Mouse (Mus musculus) brain, embryonic 14.5 days (tissue): ENCODE measurements around the gene Cmtm4. TPM values are rescaled to one million over a fixed set of nuclear protein-coding genes. Genes with fewer than 3 reads are reported as not detected.

Source experiments
- DNase-seq: peaks from one replicate; pipeline ENCODE4 v3.0.0-alpha.2; 2011; ENCODE audit warnings: low read depth
- CTCF ChIP-seq: fragments of 200-500 bp; IDR thresholded peaks from 2 replicates; pipeline ENCODE4 v1.5.1; 2012; ENCODE audit warnings: inconsistent platforms, mild to moderate bottlenecking, moderate library complexity, borderline replicate concordance; ENCODE audit not compliant: insufficient read depth, insufficient read length; ENCODE audit errors: extremely low read depth
- POLR2A ChIP-seq: fragments of 200-500 bp; IDR thresholded peaks from 2 replicates; pipeline ENCODE4 v1.6.1; 2012; ENCODE audit warnings: mild to moderate bottlenecking, inconsistent platforms, borderline replicate concordance; ENCODE audit not compliant: poor library complexity, insufficient read depth, insufficient read length, severe bottlenecking; ENCODE audit errors: extremely low read depth
- polyA plus RNA-seq: library from polyadenylated mRNA; depleted of rRNA; stranded (reverse); fragments of >200 nt; gene quantifications from 2 replicates; pipeline ENCODE4 v1.2.3, GENCODE M21; 2012; rRNA removed

The Cmtm4 gene
- polyA plus RNA-seq, result 18.3 and 20.8 TPM in 2 replicates

- peak; percentile 69 for DNase-seq
Observed at GRCm38 (mm10) chr8:104395703-104396357, at the start of gene Cmtm4. TSS of gene Cmtm4 (minus strand) at chr8:104395807.

GRCm38 (mm10) chr8:104445248-104445647 is 49.6 kb upstream of the Cmtm4 start:
- TF ChIP-seq POLR2A, result no peak
- TF ChIP-seq CTCF, result no peak
- no peak for DNase-seq

More at GRCm38 (mm10) chr8:104395703-104396357, at the start of gene Cmtm4:
- peak; percentile 54 for TF ChIP-seq POLR2A
- no peak for TF ChIP-seq CTCF

- no peak for TF ChIP-seq POLR2A
- no peak for TF ChIP-seq CTCF
- DNase-seq, result no peak
Observed at GRCm38 (mm10) chr8:104443125-104443679, 47.6 kb upstream of the Cmtm4 start.

- peak; percentile 96 for DNase-seq
- peak; percentile 54 for TF ChIP-seq POLR2A
- peak; percentile 91 for TF ChIP-seq CTCF
Observed at GRCm38 (mm10) chr8:104442299-104443124, 46.9 kb upstream of the Cmtm4 start, which contains the start of gene Dync1li2. TSS of gene Dync1li2 (minus strand) at chr8:104443047.

- DNase-seq, result no peak
Observed at GRCm38 (mm10) chr8:104441613-104442012, 46.0 kb upstream of the Cmtm4 start.

GRCm38 (mm10) chr8:104439461-104439860 is 43.9 kb upstream of the Cmtm4 start:
- DNase-seq, result no peak
- TF ChIP-seq POLR2A, result no peak
- TF ChIP-seq CTCF, result no peak

More at GRCm38 (mm10) chr8:104441613-104442012, 46.0 kb upstream of the Cmtm4 start:
- TF ChIP-seq CTCF (no peak), POLR2A (no peak)

- no peak for DNase-seq
- no peak for TF ChIP-seq POLR2A
- TF ChIP-seq CTCF, result no peak
Observed at GRCm38 (mm10) chr8:104437494-104438135, 42.0 kb upstream of the Cmtm4 start.

- no peak for DNase-seq
- TF ChIP-seq POLR2A, result no peak
- TF ChIP-seq CTCF, result no peak
Observed at GRCm38 (mm10) chr8:104436591-104436990, 41.0 kb upstream of the Cmtm4 start.

GRCm38 (mm10) chr8:104436038-104436437 is 40.4 kb upstream of the Cmtm4 start:
- DNase-seq, result peak; percentile 98
- TF ChIP-seq POLR2A, result no peak
- no peak for TF ChIP-seq CTCF

GRCm38 (mm10) chr8:104434826-104435354 is 39.3 kb upstream of the Cmtm4 start:
- TF ChIP-seq CTCF (no peak), POLR2A (no peak)
- DNase-seq, result no peak

- TF ChIP-seq POLR2A (no peak), CTCF (no peak)
- no peak for DNase-seq
Observed at GRCm38 (mm10) chr8:104434275-104434674, 38.7 kb upstream of the Cmtm4 start.

GRCm38 (mm10) chr8:104433191-104433842 is 37.7 kb upstream of the Cmtm4 start:
- TF ChIP-seq CTCF (no peak), POLR2A (no peak)
- DNase-seq, result no peak
